Mouse (Mus musculus) hindbrain, embryonic 16.5 days (tissue): ENCODE results near the gene Dnah14. TPM values are rescaled to one million over a fixed set of nuclear protein-coding genes. Genes with fewer than 3 reads are reported as not detected.

ENCODE experiments used
- ATAC-seq: fragments of 200-750 bp; cut with Nextera tagmentation; 2 replicates; pipeline ENCODE4 v1.8.0; 2017; ENCODE audit warnings: moderate TSS enrichment, moderate library complexity
- H3K27ac ChIP-seq: fragments of 300-500 bp; sonication (generic); 2 replicates; pipeline ENCODE4 v1.5.1; 2014; ENCODE audit warnings: low read depth, mild to moderate bottlenecking, control low read depth, low read length, moderate library complexity
- H3K27me3 ChIP-seq: fragments of 300-500 bp; sonication (generic); replicated peaks from 2 replicates; pipeline ENCODE4 v1.6.1; 2014; ENCODE audit warnings: low read length; ENCODE audit not compliant: control insufficient read depth, insufficient read depth
- H3K36me3 ChIP-seq: fragments of 300-500 bp; sonication (generic); 2 replicates; pipeline ENCODE4 v1.6.1; 2014; ENCODE audit warnings: mild to moderate bottlenecking, low read length, moderate library complexity, mixed read lengths; ENCODE audit not compliant: control insufficient read depth, insufficient read depth
- H3K4me1 ChIP-seq: fragments of 300-500 bp; sonication (generic); 2 replicates; pipeline ENCODE4 v1.6.1; 2014; ENCODE audit warnings: low read depth, low read length; ENCODE audit not compliant: control insufficient read depth, insufficient read depth
- H3K4me2 ChIP-seq: fragments of 300-500 bp; sonication (generic); 2 replicates; pipeline ENCODE4 v1.6.1; 2014; ENCODE audit warnings: mild to moderate bottlenecking, low read length, control low read depth, moderate library complexity
- H3K4me3 ChIP-seq: fragments of 300-500 bp; sonication (generic); 2 replicates; pipeline ENCODE4 v1.5.1; 2014; ENCODE audit warnings: mild to moderate bottlenecking, low read length, control low read depth, moderate library complexity
- H3K9ac ChIP-seq: fragments of 300-500 bp; sonication (generic); 2 replicates; pipeline ENCODE4 v1.6.1; 2014; ENCODE audit warnings: low read depth, mild to moderate bottlenecking, control low read depth, low read length, moderate library complexity
- H3K9me3 ChIP-seq: fragments of 300-500 bp; sonication (generic); 2 replicates; pipeline ENCODE4 v1.6.1; 2014; ENCODE audit warnings: mild to moderate bottlenecking, low read length, moderate library complexity; ENCODE audit not compliant: control insufficient read depth
- WGBS: fragments of 180-500 bp; shearing (Covaris S2); extraction: QIAGEN DNeasy Blood & Tissue Kit; methylation state at CpG from one replicate; pipeline ENCODE4 v1.1.7; 2014; 5-methylcytosine and 5-hydroxymethylcytosine counted together
- polyA plus RNA-seq: library from polyadenylated mRNA; unstranded; fragments of >200 nt; fragmentation: Nextera tagmentation; extraction: Ambion mirVana; gene quantifications from 2 replicates; pipeline ENCODE4 v1.2.1, GENCODE M21; 2015

Dnah14 gene
- polyA plus RNA-seq = 0.37 and 0.50 TPM in 2 replicates

DNA sequence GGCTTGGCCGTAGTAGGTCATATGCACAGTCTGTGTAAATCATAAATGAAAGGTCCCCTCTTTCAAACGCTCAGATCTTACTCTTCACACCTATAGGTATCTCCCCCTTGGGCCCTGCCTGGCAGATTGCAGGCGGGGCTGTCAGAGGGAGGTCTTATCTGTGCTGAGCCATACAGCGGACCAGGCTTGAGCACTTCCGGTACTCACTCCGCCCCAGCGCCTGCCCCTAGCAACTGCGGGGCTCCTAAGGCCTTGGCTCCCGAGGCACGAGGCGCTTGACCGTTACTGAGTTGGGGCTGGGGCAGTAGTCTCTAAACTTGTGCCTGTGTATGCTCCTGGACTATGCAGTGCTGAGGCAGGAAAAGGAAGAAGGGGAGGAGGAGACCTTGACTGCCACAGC, at the start of gene Dnah14:
TSS of gene Dnah14 (plus strand) at position 238 of the 400 bp plus-strand sequence.
- Histone ChIP-seq H3K27me3 (no peaks in the 10 kb centered on the region), H3K36me3 (no peaks in the 10 kb centered on the region), H3K4me2 (no peak within 1 kb of the TSS), H3K9me3 (no peaks in the 10 kb centered on the region), H3K4me3 (no peak within 1 kb of the TSS), H3K27ac (no peak within 1 kb of the TSS), H3K4me1 (no peaks in the 10 kb centered on the region), H3K9ac (no peak within 1 kb of the TSS)
- WGBS = 76% methylated on average over 12 of the region's 12 CpGs
- no peak for ATAC-seq

DNA sequence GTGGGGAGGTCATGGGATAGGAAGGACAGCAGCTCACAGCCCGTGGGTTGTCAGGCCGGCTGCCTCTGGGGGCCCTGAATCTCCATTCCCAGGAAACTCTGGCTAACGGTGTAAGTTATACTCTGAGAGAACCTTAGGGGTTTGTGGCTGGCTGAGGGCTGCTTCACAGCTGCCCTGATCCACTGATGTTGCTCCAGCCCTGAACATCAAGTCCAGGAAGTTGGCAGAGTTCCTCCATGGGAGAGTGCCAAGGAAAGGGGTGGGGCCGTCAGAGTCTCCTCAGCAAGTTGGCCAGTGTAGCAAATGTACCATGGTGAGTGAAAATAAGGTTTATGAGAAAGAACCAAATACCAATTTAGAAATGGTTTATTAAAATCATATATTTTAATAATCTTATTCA, 47.0 kb upstream of the Dnah14 start:
- 0 out of 2 replicates have a peak, but pooled peaks cover 2% of the 10 kb centered on the region for H3K4me1 ChIP-seq
- H3K27me3 ChIP-seq = no peaks in the 10 kb centered on the region
- WGBS = 57% methylated on average over 4 of the region's 4 CpGs
- H3K9me3 ChIP-seq = no peaks in the 10 kb centered on the region
- no peak overlapping the region for H3K4me2 ChIP-seq
- ATAC-seq = peak; percentile 67
- H3K9ac ChIP-seq = no peak overlapping the region
- H3K27ac ChIP-seq = no peak overlapping the region
- H3K36me3 ChIP-seq = no peaks in the 10 kb centered on the region
- no peak overlapping the region for H3K4me3 ChIP-seq

DNA sequence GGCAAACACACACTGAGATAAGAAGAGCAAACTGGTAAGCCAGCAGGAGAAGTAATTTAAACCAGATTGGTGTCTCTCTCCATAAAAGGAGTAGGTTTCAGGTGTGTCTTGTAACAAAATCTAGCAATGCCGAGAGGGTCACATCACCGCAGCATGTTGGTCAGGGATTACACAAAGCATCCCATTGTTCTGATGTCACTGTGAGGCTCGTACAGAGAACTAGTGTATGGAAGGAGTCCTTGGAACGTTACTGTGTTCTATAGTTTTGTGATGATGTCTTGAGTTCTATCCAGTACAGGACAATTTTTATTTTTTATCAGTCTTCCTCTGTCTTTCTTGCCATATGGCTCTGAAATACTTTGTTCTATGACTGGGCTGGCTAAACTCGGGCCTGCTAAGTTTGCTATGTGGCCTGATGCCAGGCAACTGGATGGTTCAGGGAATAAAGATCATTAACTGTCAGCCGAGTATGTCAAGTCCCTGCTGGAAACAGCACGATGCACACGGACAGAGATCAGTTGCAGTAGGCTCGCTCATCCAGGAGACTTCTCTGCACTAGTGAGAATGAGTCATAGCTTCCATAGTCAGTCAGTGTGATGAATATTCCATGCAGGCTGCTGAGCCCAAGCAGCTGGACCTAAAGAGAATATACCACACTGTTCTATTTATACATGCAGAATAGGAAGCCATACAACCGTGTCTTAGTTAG, 41.0 kb upstream of the Dnah14 start:
- Histone ChIP-seq H3K36me3 (no peaks in the 10 kb centered on the region), H3K4me1 (peaks cover 2% of the 10 kb centered on the region; the same call in 1 of the 2 replicates), H3K9me3 (no peaks in the 10 kb centered on the region), H3K27me3 (no peaks in the 10 kb centered on the region), H3K27ac (no peak overlapping the region), H3K9ac (no peak overlapping the region), H3K4me2 (no peak overlapping the region), H3K4me3 (no peak overlapping the region)
- ATAC-seq = no peak
- 52% methylated on average over 10 of the region's 10 CpGs for WGBS

DNA sequence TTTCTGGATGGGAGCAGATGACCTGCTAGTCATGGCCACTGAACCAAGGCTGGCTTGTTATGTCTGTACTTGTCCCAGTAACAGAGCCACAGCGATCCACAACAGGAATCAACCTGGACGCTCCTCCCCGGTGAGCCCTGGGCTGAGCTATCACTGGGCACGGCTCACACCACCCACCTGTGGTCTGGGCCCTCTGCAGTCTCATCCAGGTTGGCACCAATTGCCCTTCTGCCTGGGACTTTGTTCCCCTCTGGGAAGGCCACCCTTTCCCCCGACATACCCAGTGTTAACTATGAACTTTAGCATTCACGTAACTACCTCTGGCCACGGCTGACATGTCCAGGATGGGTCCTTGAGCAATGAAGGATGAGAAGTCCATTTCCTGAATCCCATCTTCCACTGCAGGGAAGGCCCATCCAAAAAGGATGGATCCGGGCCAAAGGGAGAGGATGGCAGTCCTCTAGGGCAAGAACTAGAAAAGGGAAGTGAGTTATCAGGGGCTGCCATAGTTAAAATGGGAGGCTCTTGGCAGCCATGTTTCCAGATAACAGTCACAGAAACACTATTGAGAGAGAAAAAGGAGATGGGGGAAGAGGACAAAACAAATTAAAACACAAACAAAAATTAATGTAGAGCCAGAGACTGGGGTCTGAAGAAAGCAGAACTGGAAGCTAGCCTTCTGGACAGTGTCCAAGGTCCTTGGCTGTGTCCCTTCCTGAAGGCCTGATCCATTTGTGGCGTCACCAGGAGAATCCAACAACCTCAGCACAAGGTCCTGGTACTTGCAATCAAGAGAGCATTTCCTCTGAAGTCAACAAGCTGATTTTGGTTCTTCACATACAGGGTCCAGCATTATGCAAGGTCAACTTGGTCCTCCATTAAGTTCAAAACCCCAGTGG, 38.5 kb upstream of the Dnah14 start:
- no peaks in the 10 kb centered on the region for H3K36me3 ChIP-seq
- H3K4me2 ChIP-seq = no peak overlapping the region
- ATAC-seq = no peak
- H3K9ac ChIP-seq = no peak overlapping the region
- no peak overlapping the region for H3K27ac ChIP-seq
- H3K4me1 ChIP-seq = peaks cover 2% of the 10 kb centered on the region; the same call in 1 of the 2 replicates
- H3K27me3 ChIP-seq = no peaks in the 10 kb centered on the region
- no peak overlapping the region for H3K4me3 ChIP-seq
- H3K9me3 ChIP-seq = no peaks in the 10 kb centered on the region
- 96% methylated on average over 9 of the region's 9 CpGs for whole genome bisulfite sequencing

DNA sequence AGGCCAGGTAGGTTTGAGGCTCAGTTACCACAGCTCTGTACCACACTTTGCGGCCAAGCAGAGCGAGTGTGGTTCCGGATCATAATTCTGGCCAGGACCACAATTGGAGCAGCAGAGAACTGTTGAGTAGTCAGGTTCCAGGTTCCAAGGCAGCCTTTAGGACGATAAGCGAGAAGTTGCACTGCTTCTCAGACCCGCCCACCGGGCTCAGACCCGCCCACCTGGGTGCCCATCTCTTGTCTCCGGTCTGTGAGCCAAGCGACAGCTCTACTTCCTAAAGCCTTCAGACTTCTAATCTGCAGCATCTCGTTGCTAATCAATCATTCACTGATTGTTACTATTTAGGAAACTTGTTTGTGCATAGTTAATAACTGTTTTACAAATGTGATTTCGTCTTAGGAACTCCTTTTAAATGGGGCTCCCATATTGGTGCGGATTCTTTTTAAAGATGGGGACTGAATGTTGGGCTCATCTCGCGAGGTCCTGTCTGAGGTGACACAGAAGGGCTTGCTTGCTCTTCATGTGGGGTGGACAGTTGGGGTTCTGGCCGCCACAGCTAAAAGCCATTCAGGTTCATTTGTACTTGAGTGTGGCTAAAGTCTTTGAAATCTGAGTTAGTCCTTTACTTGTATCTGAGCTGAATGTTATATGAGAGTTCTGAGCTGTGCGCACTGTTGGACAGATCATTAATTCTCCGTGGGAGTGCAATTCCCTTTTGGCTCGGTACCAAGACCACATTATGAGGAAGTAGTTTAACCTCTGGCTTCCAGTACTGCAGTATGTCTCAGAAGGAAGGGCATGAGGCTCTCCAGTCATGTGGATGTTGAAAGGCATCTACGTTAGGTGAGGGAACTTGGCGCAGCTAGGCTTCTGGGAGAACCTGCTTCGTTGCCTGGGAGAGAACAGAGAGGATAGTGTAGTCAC, 36.3 kb upstream of the Dnah14 start:
- Histone ChIP-seq H3K9me3 (no peaks in the 10 kb centered on the region), H3K27ac (no peak overlapping the region), H3K4me3 (no peak overlapping the region), H3K27me3 (no peaks in the 10 kb centered on the region), H3K4me2 (no peak overlapping the region), H3K36me3 (no peaks in the 10 kb centered on the region), H3K9ac (no peak overlapping the region), H3K4me1 (no peaks in the 10 kb centered on the region; the same call in 1 of the 2 replicates)
- 69% methylated on average over 22 of the region's 22 CpGs for WGBS
- no peak for ATAC-seq

DNA sequence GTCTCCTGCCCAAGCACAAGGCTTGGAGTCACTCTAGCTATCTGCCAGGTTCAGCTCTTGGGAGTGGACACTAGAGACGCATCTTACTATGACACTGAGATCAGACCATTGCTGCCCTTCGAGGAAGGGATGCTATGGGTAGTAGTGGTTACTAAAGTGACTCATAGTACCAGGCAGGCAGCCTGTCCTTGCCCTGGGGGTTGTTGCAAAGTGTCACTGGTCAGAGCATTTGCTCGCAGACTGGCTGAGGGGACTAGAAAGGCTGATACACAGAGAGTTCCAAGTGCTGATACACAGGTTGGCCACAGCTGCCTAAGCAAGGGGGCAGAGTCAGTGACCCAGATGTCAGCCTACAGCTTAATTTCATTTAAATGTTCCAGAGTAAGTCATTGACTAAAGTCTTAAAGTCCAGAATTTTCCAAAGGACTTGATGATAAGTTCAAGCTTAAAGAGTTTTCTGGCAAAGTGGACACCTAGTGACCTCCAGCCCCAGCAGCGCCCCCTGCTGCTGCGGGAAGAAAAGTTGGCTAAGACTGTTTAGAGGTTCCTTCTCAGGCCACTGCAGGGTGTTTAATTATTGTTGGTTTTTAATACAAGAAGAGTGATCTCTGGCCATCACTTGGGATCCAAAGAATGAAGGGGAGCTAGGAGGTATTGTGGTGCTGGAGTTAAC, 32.5 kb upstream of the Dnah14 start:
- H3K9me3 ChIP-seq = no peaks in the 10 kb centered on the region
- 76% methylated on average over 5 of the region's 5 CpGs for WGBS

DNA sequence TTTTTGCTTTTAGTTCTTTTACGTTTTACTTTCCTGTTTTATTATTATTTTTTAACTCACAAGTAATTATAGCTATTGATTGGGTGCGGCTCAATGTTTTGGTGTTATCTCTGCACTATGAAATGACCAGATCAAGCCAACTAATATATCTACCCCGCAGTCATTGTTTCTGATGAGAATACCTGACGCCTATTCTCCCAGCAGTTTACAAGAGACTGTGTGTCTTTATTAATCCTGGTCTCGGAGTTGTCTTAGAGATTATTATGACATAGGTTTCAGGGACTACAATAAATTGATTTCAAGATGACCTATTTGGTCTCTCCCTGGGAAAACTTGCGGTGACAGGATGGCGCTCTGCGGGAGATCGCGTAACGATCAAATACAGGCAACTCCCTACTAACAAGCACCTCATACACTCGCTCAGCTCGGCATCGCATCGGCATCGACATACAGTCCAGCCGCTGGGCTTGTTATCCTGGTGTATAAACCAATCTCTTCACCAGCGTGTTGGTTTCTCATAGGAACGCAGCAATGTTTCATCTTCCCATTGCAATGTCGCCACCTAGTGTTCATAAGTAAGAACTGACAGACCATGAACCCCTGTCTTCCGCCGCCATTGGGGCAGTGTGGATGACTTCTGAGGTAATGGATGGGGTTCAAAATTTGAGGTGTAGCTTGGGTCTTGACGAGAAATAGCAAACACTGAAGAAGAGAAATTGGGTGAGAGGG, 31.2 kb upstream of the Dnah14 start:
- no peaks in the 10 kb centered on the region for H3K27me3 ChIP-seq
- H3K27ac ChIP-seq = no peak overlapping the region
- WGBS = 22% methylated on average over 23 of the region's 23 CpGs
- H3K4me1 ChIP-seq = no peaks in the 10 kb centered on the region
- no peaks in the 10 kb centered on the region for H3K36me3 ChIP-seq
- peak; percentile 93 for ATAC-seq
- H3K9me3 ChIP-seq = no peaks in the 10 kb centered on the region
- peak overlapping the region; percentile 61 for H3K4me2 ChIP-seq
- H3K9ac ChIP-seq = peak overlapping the region; percentile 41; the same call in 1 of the 2 replicates
- H3K4me3 ChIP-seq = peak overlapping the region; percentile 25

More for the DNA sequence above, 32.5 kb upstream of the Dnah14 start:
- Histone ChIP-seq H3K9ac (no peak overlapping the region), H3K36me3 (no peaks in the 10 kb centered on the region), H3K4me2 (no peak overlapping the region), H3K4me1 (no peaks in the 10 kb centered on the region), H3K27me3 (no peaks in the 10 kb centered on the region), H3K4me3 (no peak overlapping the region), H3K27ac (no peak overlapping the region)
- ATAC-seq = no peak

DNA sequence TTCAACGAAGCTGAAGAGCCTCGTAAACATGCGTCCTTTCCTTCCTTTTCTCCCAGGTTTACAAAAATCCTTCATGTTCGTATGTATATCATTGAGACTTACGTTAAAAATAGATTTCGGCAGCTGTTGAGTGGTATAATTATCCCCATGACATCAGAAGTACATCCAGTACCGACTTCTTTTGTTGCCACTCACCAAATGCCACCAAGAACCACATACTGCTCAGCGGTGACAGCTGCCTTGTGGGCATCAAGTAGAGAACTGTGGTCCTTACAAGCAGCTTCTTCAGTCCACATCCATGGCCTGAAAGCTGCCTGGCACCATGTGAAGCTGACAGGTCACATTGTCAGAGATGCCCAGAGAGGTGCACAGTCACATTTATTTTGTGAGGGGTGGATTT, 26.4 kb upstream of the Dnah14 start:
- Histone ChIP-seq H3K27me3 (no peaks in the 10 kb centered on the region), H3K36me3 (no peaks in the 10 kb centered on the region), H3K27ac (no peak overlapping the region), H3K9me3 (no peaks in the 10 kb centered on the region), H3K4me3 (no peak overlapping the region), H3K4me2 (no peak overlapping the region), H3K4me1 (peaks cover 9% of the 10 kb centered on the region), H3K9ac (no peak overlapping the region)
- ATAC-seq = no peak
- 87% methylated on average over 8 of the region's 8 CpGs for WGBS
